Comparison of ENCODE assay signal across 9 mouse cellular contexts in the genomic region with DNA sequence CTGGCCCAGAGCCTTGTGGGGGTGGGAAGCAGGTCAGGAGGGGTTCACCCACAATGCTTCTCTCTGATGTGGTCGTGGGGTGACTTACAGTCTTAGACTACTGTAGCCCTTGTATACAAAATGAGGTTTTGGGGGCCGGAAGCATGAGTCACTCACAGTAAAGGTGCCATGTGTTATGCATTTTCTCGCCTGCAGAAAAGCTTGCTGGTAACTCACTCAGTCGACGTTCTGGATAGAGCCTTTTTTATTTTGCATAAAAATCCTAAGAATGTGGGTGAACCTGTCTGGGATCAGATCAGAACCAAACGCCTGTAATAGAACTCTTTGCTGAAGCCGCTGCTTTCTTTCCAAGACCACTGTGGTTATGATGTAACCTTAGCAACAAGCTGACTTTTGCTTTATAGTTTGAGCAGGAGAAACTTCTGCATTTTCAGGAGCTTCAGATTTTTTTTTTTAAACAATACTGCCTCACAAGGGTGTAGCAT. TPM values are rescaled to one million over a fixed set of nuclear protein-coding genes. Genes with fewer than 3 reads are reported as not detected.
DNase-seq lines count a peak whose midpoint lies in the region; ATAC-seq lines count a peak whose summit lies in the region.
"Had no signal": no experiment of that assay in that cellular context is flagged by ENCODE, and none has a peak within 500 bp of the region (broad histone marks: within the 10 kb centered on the region; RNA-seq: fewer than 3 reads in every experiment).

No protein-coding gene starts in this region.

- peaks cover 16% of the 10 kb centered on the region for H3K4me1 ChIP-seq in liver, embryonic 12.5 days
- H3K4me1 ChIP-seq in hindbrain, embryonic 11.5 days (replicated peaks; ENCODE audit: control insufficient read depth, insufficient read depth, low read length): no peaks in the 10 kb centered on the region

- no peak overlapping the region for H3K4me3 ChIP-seq in liver, embryonic 12.5 days
- H3K4me3 ChIP-seq in hindbrain, embryonic 11.5 days (ENCODE audit: low read depth, low read length): no peak overlapping the region

- H3K9ac ChIP-seq in liver, embryonic 12.5 days: no peak overlapping the region
- H3K9ac ChIP-seq in hindbrain, embryonic 11.5 days (ENCODE audit: low read depth, low read length): no peak overlapping the region
- H3K9ac ChIP-seq: liver, embryonic 14.5 days had no signal

- DNase-seq in spleen, adult 18-20 months: peak; percentile 14 to 20
- DNase-seq in spleen, postnatal 4 days (ENCODE audit: low spot score in 2 of 2): no peak
- peak; percentile 44 for DNase-seq in c-Kit-positive CD71-negative TER-119-negative erythroid progenitor cells, embryonic 14.5 days (ENCODE audit: low read depth)
- peak; percentile 25 for DNase-seq in lung, postnatal 10 days
- DNase-seq in thymus, postnatal 36 days: peak; percentile 76 to 85
- no peak for DNase-seq in hindbrain, embryonic 11.5 days (ENCODE audit: low spot score)
- DNase-seq: cerebellum, adult 8-10 months had no signal

- no peak overlapping the region for H3K27ac ChIP-seq in liver, embryonic 12.5 days
- H3K27ac ChIP-seq in hindbrain, embryonic 11.5 days (ENCODE audit: low read depth, low read length): no peak overlapping the region
- H3K27ac ChIP-seq: liver, embryonic 14.5 days had no signal

- no peak overlapping the region for H3K4me2 ChIP-seq in liver, embryonic 12.5 days
- no peak overlapping the region for H3K4me2 ChIP-seq in hindbrain, embryonic 11.5 days (replicated peaks; ENCODE audit: low read depth, low read length)

- H3K36me3 ChIP-seq in liver, embryonic 12.5 days: no peaks in the 10 kb centered on the region
- H3K36me3 ChIP-seq in hindbrain, embryonic 11.5 days (ENCODE audit: control insufficient read depth, insufficient read depth, low read length): no peaks in the 10 kb centered on the region

- peaks cover 73% of the 10 kb centered on the region for H3K27me3 ChIP-seq in liver, embryonic 12.5 days (replicated peaks)
- peaks cover 17% of the 10 kb centered on the region for H3K27me3 ChIP-seq in hindbrain, embryonic 11.5 days (ENCODE audit: control insufficient read depth, insufficient read depth, low read length)

- no peaks in the 10 kb centered on the region for H3K9me3 ChIP-seq in liver, embryonic 12.5 days (replicated peaks)
- no peaks in the 10 kb centered on the region for H3K9me3 ChIP-seq in hindbrain, embryonic 11.5 days (ENCODE audit: control insufficient read depth, low read length)

- 25% methylated on average over 7 of the region's 7 CpGs for WGBS in liver, embryonic 12.5 days (ENCODE audit: insufficient replicate concordance)
- WGBS in hindbrain, embryonic 11.5 days: 34% methylated on average over 7 of the region's 7 CpGs

- ATAC-seq in liver, embryonic 12.5 days: no peak
- ATAC-seq in hindbrain, embryonic 11.5 days (ENCODE audit: low FRiP score): no peak

RNA-seq across cellular contexts. Expression of a gene that starts 5.2 kb away (rescaled TPM):
- polyA plus RNA-seq in liver, embryonic 12.5 days (2016; fragmentation: Nextera tagmentation; extraction: Ambion mirVana): 3.7 and 4.8 TPM in 2 replicates
- polyA plus RNA-seq in hindbrain, embryonic 11.5 days (2014; fragmentation: Nextera tagmentation; extraction: Ambion mirVana): 18.0 and 27.7 TPM in 2 replicates

RNA-seq across cellular contexts. Expression of a gene that starts 33.6 kb away (rescaled TPM):
- polyA plus RNA-seq in liver, embryonic 12.5 days (2016; fragmentation: Nextera tagmentation; extraction: Ambion mirVana): 2.5 and 2.9 TPM in 2 replicates
- 4.1 and 5.6 TPM in 2 replicates for polyA plus RNA-seq in hindbrain, embryonic 11.5 days (2014; fragmentation: Nextera tagmentation; extraction: Ambion mirVana)

Comparison
In these comparisons a context has a peak if more than half of its experiments do, and no peak if none do; other contexts are left out.
1. DNase-seq: peak in spleen, adult 18-20 months (2 of 2), c-Kit-positive CD71-negative TER-119-negative erythroid progenitor cells, embryonic 14.5 days (single experiment), lung, postnatal 10 days (single experiment) and thymus, postnatal 36 days (2 of 2); none in spleen, postnatal 4 days (0 of 2) and hindbrain, embryonic 11.5 days (single experiment).